Mouse (Mus musculus): Measurements from ENCODE around the gene Pyy. TPM values are rescaled to one million over a fixed set of nuclear protein-coding genes. Genes with fewer than 3 reads are reported as not detected.
A peak's percentile ranks its signal among the peaks of the same experiment; 100 is the strongest.

The Pyy gene
- total RNA-seq, 1 experiment from 2014 or later, result not detected

DNA sequence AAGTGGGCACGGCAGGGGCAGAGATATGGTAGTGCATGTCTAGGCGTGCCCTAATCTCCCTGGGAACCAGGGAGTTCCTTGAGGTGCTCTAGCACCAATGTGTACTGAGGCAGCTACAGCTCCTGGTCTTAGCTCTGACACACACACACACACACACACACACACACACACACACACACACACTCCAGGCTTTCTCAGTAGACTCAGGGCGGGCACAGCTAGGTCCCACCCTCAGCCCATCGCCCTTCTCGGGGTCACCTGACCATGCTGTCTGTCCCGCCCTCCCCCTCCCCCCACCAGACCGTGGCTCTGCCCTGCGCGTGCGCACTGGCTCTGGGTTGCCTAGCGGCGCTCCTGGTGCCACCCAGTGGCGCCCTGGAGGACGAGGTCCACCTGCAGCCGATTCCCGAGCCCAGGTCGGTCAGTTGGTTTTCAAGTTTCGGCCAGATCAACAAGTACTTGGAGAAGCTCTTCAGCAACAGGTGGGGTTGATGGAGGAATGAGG, 10.7 kb downstream of the Pyy start:
- peak; percentile 80 for ATAC-seq (replicated peaks; ENCODE audit: low read depth, poor library complexity, severe bottlenecking)

DNA sequence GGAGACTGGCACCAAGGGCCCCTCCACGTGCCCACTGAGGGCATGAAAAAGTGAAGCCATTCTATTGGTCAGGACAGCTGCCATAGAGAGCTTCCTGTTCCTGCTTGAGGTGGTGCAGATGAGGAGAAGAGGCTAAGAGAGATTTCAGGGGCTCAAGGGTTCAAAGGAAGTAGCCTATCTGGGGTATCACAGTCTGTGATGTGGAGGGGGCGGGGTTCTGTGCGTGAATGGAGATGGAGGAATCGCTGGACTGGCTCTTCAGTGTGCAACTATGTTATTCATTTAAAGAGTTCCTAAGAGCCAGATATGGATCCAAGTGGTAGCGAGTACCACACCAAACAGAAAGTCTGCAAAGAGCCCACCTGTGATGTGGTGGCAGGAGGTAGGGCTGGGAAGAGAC, 11.2 kb downstream of the Pyy start:
- ATAC-seq (replicated peaks; ENCODE audit: low read depth, poor library complexity, severe bottlenecking), result peak; percentile 4; the same call in 1 of the 2 replicates

DNA sequence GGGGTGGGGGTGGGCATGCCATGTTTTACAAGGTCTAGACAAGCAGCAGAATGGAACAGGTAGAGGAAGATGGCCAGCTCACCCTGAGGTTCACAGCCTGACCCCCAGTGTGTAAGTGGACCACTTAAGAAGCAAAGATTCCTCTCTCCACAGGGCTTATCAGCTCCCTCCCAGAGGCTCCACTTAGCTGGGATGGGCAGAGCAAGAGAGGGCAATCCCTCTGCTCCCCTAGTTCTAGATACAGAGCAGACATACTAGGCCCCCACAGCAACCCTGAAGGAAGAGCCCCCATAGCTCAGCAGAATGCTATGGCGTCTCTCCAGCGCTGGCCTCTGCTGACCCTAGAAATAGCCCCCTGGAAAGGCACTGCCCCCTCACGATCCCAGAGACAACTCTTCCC, 12.0 kb downstream of the Pyy start:
- ATAC-seq (replicated peaks; ENCODE audit: low read depth, poor library complexity, severe bottlenecking), result no peak

DNA sequence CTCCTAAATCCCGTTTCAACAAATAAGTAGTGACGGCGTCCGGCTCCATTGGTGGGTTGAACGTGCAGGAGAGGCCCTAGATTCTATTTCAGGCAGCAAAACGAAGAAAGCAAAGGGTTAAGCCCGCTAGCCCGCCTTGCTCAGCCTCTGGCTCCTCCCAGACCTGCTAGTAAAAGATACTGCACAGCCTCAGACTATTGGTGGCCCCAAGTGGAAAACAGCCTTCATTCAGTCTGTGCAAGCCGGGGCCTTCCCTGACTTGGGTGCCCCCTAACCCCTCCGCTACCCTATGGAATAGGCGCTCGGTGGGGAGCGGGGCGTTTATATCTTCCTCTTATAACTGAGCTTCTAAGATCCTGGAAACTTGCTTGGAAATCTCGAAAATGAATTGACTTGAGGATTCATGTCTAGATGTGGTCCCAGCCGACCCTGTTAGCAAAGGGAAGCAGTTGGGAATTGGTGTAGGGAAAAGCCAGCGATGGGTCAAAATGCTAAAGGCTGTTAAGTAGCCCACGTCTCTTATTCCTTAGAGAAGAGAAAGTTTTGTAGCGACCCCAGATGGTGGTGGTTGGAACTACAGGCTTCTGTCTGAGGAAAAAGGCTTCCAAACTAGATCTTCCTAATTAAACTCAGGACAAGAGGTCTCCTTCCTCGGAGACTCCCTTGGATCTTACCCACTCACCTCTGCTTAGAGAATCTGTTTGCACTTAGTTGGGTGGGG, 18.4 kb downstream of the Pyy start:
- peak; percentile 69 for ATAC-seq (replicated peaks; ENCODE audit: low read depth, poor library complexity, severe bottlenecking)

DNA sequence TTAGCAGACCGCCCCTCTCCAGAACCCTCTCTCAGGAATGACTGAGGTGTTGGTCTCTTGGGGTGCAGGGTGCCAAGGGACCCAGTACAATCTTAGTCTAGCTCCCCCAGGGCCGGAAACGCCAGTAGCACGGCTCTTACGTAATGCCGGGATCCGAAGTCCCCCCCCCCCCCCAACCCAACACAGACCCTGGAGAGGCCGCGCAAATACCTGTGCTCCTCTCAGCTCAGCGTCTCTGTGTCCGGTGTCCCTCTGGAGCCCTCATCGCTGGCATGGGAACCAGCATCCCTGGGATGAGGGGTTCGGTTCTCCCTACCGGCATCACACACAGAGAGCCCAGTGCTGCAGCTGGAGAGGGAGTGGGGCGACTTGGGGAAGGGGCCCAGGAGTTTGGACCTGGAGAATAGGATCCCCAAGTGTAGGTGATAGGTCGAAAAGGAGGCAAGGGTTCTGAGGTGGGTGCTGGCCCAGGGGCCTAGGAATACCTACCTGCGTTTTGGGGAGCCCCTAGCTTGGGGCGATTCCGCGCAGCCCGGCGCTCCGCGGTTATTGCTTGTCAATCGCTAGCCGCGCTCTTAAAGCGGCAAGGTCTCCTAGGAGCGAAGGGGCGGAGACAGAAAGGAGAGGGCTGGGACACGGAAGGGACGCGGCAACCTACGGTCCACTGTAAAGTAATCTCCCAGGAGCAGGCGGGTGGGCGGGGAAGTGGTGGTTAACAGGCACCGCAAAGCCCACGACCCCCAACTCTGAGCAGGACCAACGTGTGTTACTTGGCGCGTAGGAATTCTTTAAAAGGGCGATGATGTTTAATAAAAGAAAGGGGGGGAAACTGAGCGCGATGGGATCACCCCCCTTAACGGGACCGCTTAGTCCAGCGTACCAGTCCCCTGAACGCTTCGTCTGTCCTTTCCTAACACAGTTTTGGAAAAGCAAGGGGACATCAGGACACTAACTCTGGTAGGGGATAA, 19.4 kb downstream of the Pyy start, which contains the start of gene Mpp2:
TSS of gene Mpp2 (minus strand) at position 585 of the 968 bp plus-strand sequence.
- ATAC-seq (replicated peaks; ENCODE audit: low read depth, poor library complexity, severe bottlenecking), result peak; percentile 57

DNA sequence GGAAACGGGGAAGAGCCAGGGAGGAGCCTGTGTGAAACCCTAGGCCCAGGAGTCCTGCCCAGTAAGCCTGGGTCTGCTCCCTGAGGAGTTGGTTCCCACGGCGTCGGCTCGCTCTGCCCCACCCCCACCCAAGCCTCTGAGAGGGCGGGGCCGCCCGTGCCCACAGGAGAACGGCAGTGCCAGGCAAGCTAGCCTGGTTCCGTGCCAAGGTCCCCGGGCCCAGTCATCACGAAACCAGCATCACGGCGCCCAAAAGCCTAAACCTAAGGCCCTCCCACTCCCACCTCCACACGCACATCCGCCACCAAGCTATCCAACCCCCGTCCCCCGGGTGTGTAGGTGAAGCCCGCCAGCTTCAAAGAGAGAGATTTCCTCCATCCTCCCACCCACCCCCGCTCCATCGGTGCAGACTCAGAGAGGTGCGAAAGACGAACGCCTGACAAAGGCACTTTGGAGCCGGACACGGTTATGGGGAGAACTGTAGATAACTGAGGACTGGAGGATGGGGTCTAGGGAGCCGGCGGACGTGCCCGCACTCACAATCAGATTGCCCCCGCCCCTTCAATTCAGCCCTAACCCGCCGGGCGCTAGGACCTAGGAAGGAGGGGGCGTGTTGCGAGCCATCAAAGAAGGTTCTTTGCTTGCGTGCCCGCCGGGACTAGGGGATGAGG, 20.4 kb downstream of the Pyy start:
- ATAC-seq (replicated peaks; ENCODE audit: low read depth, poor library complexity, severe bottlenecking), result peak; percentile 23

DNA sequence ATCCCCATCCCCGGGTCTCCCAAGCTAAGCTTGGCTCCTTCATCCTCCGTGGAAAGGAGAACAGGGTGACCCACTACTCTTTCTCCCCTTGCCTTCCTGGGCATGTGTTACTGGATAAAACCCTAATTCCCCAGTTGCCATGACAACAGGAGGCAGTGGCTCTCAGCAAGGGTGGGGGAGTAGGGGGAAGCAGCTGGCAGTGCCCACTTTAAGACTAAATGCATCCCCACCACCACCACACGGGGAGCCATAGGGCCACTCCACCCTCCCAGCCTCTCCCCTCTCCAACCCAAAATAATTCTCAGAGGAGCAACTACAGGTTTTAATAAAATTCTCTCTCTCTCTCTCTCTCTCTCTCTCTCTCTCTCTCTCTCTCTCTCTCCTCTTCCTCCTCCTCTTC, 21.3 kb downstream of the Pyy start:
- peak; percentile 42 for ATAC-seq (replicated peaks; ENCODE audit: low read depth, poor library complexity, severe bottlenecking)

DNA sequence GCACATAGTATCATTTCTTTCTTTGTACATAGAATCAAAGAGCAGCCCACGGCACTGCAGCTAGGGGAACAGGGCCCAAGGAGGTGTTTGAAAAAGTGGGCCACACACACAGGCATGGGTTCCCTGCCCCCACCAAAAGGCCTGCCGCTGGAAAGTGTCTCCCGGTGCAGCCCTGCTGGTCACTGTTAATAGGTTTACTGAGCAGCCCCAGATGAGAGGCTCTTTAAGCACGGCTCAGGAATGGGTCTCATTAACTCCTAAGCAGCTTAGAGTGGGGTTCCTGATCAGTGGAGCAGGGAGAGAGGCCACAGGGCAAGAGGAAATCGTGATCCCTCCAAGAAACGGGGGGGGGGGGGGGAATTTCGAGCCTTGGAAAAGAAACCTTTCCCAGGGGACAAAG, 23.5 kb downstream of the Pyy start:
- no peak for ATAC-seq (replicated peaks; ENCODE audit: low read depth, poor library complexity, severe bottlenecking)

DNA sequence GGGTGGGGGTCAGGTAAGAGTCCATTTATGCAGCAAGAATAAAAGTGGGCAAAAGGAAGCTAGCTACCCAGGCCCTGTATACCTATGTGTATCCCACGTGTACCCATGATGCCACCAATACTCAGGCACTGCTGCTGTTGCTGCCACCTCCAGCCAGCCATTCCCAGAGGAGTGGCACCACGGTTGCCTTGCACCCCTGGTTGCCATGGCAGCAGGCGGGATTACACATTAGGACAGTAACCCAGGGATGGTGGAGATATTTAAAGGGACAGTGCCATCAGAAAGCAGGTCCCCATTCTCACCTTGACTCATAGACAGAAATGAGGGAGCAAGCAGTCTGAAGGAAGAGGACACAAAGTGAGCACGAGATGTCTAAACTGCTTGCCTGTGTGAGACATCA, 24.4 kb downstream of the Pyy start:
- ATAC-seq (replicated peaks; ENCODE audit: low read depth, poor library complexity, severe bottlenecking), result no peak

DNA sequence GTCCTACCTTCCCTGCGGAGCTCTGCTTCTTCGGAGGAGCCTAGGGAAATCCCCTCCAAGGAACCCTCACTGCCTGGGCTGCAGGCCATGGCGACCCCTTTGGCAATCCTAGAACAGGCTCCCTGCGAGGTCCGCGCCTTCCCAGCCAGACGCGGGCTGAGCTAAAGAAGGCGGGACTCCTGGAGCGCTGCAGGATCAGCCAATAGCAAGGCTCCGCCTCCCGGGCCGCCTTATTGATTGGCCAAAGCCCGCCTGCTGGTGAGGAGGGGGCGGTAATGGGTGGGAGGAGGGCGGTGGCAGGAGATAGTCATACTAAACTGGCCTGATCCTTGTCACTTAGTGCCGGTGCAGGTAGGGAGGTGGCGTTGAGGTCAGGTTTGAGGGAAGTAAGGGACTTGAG, 25.3 kb downstream of the Pyy start:
- ATAC-seq (replicated peaks; ENCODE audit: low read depth, poor library complexity, severe bottlenecking), result no peak

DNA sequence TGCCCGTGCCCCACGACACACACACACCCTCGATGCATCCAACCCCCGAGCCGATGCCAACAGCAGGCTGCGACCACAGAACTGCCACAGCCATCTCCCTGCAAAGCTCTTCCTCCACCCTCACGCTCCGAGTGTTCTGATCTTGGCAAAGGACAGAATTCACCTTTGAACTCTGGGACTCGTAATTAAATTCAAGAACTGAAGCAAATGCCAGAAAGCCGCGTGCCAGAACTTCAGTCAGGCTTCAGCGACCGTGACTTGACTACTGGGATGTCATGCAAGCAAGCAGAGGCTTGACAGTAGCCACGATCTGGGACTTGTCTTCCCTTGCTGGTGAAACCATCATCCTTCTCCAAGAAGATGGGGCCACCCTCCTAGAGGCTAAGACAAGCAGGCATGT, 33.9 kb downstream of the Pyy start:
- ATAC-seq (replicated peaks; ENCODE audit: low read depth, poor library complexity, severe bottlenecking), result no peak

DNA sequence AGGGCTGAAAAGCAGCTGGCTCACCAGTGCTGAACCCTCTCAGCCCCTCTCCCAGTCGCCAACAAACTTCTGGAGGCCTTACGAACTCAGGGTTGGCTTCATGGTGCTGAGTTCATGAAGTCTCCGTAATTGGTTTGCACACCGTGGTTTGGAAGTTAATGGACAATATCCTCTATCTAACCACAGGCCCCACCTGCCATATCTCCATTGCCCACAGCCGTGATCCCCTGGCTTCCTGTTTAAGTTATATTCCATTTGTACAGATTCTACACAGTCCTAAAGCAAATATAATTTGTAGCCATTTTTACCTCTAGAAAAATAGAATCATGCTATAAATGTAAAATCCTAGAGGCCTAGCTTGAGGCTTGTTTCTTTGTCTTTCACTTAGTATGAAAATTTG, 34.9 kb downstream of the Pyy start:
- ATAC-seq (replicated peaks; ENCODE audit: low read depth, poor library complexity, severe bottlenecking), result no peak

DNA sequence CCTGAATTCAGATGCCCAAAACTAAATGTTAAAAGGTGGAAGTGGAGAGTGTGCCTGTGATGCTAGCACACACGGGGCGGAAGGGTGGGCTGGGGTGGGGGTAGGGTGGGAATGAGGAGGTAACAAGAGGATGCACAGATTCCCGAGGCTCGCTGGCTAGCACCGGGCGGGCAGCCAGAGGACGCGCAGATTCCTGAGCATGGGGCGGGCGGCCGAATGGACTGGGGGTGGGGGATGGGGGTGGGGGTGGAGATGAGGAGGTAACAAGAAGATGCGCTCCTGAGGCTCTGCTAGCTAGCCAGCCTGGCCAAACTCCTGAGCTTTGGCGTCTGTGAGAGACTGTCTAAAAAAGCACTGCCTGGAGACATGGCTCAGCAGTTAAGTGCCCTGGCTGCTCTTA, 37.2 kb downstream of the Pyy start:
- ATAC-seq (replicated peaks; ENCODE audit: low read depth, poor library complexity, severe bottlenecking), result no peak

DNA sequence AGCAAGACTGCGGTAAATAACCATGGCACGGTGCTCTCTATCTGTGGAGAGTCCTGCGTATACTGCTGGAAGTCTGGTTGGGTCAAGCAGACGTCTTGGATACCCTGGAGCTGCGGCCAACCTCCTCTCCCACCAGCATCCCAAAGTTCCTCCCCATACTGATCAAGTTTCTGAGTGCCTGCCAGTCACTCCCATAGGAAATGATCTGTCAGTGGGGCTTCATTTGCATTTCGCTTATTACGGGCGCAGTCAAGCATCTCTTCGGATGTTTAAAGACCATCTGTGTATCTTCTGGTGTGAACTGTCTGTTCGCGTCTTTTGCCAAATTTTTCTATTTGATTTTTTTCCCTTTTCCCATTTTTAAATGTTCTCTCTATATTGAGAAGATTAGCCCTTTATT, 38.0 kb downstream of the Pyy start:
- no peak for ATAC-seq (replicated peaks; ENCODE audit: low read depth, poor library complexity, severe bottlenecking)

DNA sequence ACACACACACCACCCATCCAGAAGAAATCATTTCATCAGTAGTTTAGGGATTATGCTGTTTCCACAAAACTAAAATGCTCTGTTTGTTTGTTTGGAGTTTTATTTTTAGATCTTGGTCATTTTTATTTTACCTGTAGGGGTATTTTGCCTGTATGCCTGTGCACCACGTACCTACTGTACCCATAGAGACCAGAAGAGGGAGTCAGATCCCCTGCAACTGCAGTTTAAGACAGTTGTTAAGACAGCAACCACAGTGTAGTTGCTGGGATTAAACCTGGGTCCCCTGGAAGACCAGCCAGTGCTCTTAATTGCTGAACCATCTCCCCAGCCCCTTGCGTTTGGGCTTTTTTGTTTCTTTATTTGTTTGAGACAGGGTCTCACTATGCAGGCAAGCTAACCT, 38.7 kb downstream of the Pyy start:
- ATAC-seq (replicated peaks; ENCODE audit: low read depth, poor library complexity, severe bottlenecking), result peak; percentile 50; the same call in 1 of the 2 replicates

DNA sequence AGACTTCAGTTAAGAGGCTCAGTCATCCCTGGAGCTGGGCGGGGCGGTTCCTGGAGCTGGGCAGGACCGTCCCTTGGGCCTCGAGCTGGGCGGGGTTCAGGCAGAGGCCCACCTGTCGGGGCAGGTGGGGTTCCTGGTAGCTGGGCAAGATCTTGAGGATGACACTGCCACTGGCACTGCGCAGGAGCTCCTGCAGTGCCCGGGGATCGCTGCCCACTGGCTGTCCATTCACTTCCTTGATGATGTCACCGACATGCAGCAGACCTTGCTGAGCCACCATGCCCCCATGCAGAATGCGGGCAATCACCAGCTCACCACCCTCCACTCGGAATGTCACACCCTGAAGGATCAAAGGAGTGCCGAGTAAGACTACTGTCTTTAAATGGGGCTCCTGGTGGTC, 44.6 kb downstream of the Pyy start:
- ATAC-seq (replicated peaks; ENCODE audit: low read depth, poor library complexity, severe bottlenecking), result no peak

DNA sequence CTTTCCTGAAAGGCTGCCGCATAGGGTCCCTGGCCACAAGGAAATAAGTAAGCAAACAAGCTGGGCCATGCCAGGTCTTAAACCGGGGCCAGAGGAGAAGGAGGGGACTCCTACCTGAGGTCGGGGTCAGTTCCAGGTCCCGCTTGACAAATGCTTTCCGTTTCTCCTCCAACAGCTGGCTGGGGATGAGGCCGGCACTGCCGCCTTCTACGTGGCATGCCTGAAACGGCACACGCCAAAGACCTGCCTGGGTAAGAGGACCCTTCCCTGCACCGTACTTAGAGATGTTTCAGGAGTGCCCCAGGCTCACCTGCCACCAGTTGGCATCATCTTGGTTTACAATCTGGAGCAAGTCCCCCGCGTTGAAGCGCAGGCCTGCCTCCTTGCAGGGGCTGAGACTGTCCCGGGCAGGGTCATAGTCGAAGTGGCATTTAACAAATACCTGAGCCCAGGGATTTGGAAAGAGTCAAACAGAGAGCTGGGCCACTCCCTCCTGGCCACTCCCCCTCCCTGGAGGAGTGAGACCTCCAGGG, 45.6 kb downstream of the Pyy start:
- no peak for ATAC-seq (replicated peaks; ENCODE audit: low read depth, poor library complexity, severe bottlenecking)

DNA sequence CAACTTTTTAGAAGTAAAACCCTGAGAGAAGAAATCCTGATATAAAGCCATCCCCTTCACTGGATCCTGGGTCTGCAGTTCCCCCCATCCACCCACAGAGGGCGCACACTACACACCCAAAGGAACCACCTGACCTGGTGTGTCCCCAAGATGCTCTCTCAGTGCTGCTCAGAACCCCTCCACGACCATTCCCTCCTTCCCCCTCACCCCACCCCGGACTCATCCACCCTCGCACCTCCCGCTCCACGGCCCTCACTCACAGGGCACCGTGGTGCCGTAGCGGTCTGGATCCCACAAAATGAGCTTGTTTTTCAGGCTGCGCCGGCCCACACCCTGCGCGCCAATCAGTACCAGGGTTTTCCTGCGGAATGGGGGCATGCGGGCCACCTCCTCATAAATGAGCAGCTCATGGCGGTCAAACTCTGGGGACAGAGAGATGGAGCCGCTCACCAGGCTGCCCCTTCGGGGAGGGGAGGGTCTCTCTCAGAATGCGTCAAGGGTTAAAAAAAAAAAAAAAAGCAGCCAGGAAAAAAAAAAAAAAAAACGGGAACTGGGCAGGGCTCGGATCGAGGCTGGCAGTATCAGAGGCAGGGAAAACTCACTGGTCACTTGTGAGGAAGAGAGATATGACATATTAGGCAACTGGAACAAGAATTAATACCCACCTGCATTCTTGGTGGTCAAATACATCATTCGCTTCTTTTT, 46.2 kb downstream of the Pyy start:
- peak; percentile 87 for ATAC-seq (replicated peaks; ENCODE audit: low read depth, poor library complexity, severe bottlenecking)
